Mouse (Mus musculus) spleen, adult 2 months (tissue): Measurements from ENCODE around the gene Ly6g5c.

Experiments used
- CTCF ChIP-seq: fragments of 200-500 bp; IDR thresholded peaks from 2 replicates; pipeline ENCODE4 v1.5.1; 2011; ENCODE audit warnings: mild to moderate bottlenecking, inconsistent platforms; ENCODE audit not compliant: insufficient read depth, insufficient read length, insufficient replicate concordance; ENCODE audit errors: extremely low read depth
- POLR2A ChIP-seq: fragments of 200-500 bp; IDR thresholded peaks from 2 replicates; pipeline ENCODE4 v1.6.1; 2011; ENCODE audit warnings: low read depth, low read length, inconsistent platforms

DNA sequence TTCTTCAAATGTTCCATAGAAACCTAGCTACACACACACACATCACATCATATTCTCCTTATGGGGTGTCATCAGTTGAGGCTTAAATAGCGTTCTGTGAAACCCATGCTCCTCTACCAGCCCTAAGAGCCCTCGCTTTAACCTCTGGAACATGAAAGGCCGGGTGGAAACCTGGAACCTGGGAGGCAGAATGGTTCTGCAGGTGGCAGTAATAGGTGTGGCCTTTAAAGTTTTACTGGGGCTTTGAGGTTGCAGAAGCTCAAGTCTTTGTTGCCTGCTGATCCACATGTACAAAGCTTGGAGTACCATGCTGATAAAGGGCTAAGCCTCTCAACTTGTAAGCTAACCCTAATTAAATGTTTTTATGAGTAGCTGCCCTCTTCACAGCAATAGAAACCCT, 39.3 kb downstream of the Ly6g5c start:
- TF ChIP-seq POLR2A: no peak
- no peak for TF ChIP-seq CTCF
